Mouse (Mus musculus) intestine, postnatal 0 days (tissue): ENCODE measurements at regions not wholly inside any gene's neighbourhood (a gene's known extent, or its start where the extent isn't known, plus 50 kb on each side); places are given as distances from the start of the nearest gene placed in this dataset.
"Not testable (repeated sequence)": the region's sequence is repeated elsewhere in the genome, so short reads cannot be mapped to it uniquely, and the experiment has no call there.

Experiments used
- ATAC-seq: fragments of 200-750 bp; cut with Nextera tagmentation; 2 replicates; pipeline ENCODE4 v1.8.0; 2017; ENCODE audit warnings: mild to moderate bottlenecking, moderate TSS enrichment, moderate library complexity
- H3K27ac ChIP-seq: fragments of 300-500 bp; sonication (generic); 2 replicates; pipeline ENCODE4 v1.5.1; 2014; ENCODE audit warnings: mild to moderate bottlenecking, low read depth, low read length, moderate library complexity
- H3K27me3 ChIP-seq: fragments of 300-500 bp; sonication (generic); replicated peaks from 2 replicates; pipeline ENCODE4 v1.6.1; 2014; ENCODE audit warnings: low read length, mixed read lengths; ENCODE audit not compliant: control insufficient read depth, insufficient read depth
- H3K36me3 ChIP-seq: fragments of 300-500 bp; sonication (generic); 2 replicates; pipeline ENCODE4 v1.6.1; 2014; ENCODE audit warnings: mild to moderate bottlenecking, moderate library complexity; ENCODE audit not compliant: control insufficient read depth, insufficient read depth
- H3K4me1 ChIP-seq: fragments of 300-500 bp; sonication (generic); replicated peaks from 2 replicates; pipeline ENCODE4 v1.6.1; 2014; ENCODE audit warnings: antibody characterized with exemption, low read length, mixed read lengths; ENCODE audit not compliant: control insufficient read depth, insufficient read depth
- H3K4me2 ChIP-seq: fragments of 300-500 bp; sonication (generic); replicated peaks from 2 replicates; pipeline ENCODE4 v1.6.1; 2014; ENCODE audit warnings: low read depth, mild to moderate bottlenecking, moderate library complexity
- H3K4me3 ChIP-seq: fragments of 300-500 bp; sonication (generic); 2 replicates; pipeline ENCODE4 v1.5.1; 2014; ENCODE audit warnings: low read depth, low read length
- H3K9ac ChIP-seq: fragments of 300-500 bp; sonication (generic); 2 replicates; pipeline ENCODE4 v1.6.1; 2014; ENCODE audit warnings: mild to moderate bottlenecking, low read depth, low read length
- H3K9me3 ChIP-seq: fragments of 300-500 bp; sonication (generic); 2 replicates; pipeline ENCODE4 v1.6.1; 2016; ENCODE audit warnings: mixed run types; ENCODE audit not compliant: control insufficient read depth
- CTCF ChIP-seq: sonication (generic); IDR thresholded peaks from 2 replicates; pipeline ENCODE4 v1.5.1; 2016; ENCODE audit warnings: low read depth, mild to moderate bottlenecking, control low read depth, antibody characterized with exemption, moderate library complexity
- WGBS: fragments of 180-500 bp; shearing (Covaris S2); extraction: QIAGEN DNeasy Blood & Tissue Kit; methylation state at CpG from one replicate; pipeline ENCODE4 v1.1.7; 2014; 5-methylcytosine and 5-hydroxymethylcytosine counted together

DNA sequence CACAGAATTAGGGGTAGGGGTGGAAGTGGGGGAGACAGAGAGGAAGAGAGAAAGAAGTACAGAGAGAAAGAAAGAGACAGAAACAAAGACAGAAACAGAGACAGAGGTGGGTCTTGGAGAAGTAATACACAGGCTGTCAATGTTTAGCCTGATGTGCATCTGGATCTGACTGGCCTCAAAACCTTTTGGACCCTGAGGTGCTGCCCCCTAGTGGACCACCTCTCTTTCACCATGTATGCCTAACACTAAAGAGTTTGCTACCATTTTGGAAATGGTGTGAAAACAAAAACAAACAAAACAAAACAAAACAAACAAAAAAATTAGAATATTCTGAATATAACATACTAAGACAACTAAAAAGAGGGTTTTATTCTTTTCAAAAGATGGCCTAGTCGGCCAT lies 334.7 kb upstream of the Cypt12 start:
- Histone ChIP-seq H3K27me3 (no peaks in the 10 kb centered on the region), H3K36me3 (no peaks in the 10 kb centered on the region), H3K4me1 (no peaks in the 10 kb centered on the region), H3K9me3 (no peaks in the 10 kb centered on the region), H3K27ac (no peak overlapping the region), H3K4me2 (no peak overlapping the region), H3K9ac (no peak overlapping the region), H3K4me3 (no peak overlapping the region)
- no peak for ATAC-seq
- peak; percentile 38 for TF ChIP-seq CTCF
- 87% methylated on average over 1 of the region's 1 CpGs for WGBS

DNA sequence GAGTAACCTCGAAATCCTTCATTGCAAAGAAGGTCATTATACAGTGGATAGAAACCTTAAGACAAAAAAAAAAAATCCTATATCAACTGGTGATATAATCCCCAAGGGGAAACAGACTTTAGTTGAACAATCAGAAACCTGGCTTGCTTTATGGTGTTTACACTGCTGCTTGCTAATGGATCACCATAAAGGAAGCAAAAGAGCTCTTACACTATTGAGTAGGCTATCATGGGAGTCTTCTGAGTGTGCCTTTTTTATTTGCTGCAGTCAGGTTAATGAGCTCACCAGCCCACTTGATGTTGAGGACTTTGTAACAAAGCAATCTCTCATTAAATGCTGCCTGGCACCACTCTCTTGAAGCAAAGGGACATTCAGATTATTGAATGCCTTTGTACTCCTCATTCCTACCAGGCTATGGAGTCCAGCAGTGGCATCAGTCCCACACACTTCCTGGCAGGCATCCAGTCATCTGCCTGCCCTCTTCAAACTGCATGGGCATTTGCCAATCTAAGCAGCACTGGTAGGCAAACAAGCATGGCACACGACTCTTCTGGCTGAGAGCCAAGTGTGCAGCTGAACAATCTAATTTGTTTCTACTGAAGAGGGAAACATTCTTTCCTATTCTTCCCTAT lies 331.7 kb upstream of the Cypt12 start:
- Histone ChIP-seq H3K9me3 (no peaks in the 10 kb centered on the region), H3K36me3 (no peaks in the 10 kb centered on the region), H3K4me1 (no peaks in the 10 kb centered on the region), H3K27ac (no peak overlapping the region), H3K27me3 (no peaks in the 10 kb centered on the region), H3K9ac (no peak overlapping the region), H3K4me2 (no peak overlapping the region), H3K4me3 (no peak overlapping the region)
- ATAC-seq = 0 out of 2 replicates have a peak, but pooled peaks have one; percentile 19
- 35% methylated on average over 2 of the region's 2 CpGs for WGBS
- no peak for TF ChIP-seq CTCF

DNA sequence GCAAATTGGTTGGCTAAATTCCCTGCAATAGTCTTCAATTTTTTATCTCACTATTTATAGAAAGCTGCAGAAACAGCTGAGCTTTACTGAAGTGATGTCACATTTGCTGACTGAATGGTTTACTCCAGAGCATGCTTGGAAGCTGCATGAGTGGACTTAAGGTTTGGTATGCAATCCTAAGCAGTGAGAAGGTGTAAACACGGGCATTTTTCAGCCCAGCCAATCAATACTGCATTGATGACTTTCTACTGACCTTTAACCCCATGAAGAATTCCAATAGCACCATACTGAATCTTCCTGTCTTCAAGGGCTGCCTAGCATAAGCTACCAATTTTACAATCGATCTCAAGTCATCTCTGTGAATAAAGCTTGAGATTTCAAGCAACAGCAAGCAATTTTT lies 328.7 kb upstream of the Cypt12 start:
- TF ChIP-seq CTCF = no peak
- no peak overlapping the region for H3K4me3 ChIP-seq
- no peak for ATAC-seq
- H3K27me3 ChIP-seq = no peaks in the 10 kb centered on the region
- 21% methylated on average over 2 of the region's 2 CpGs for WGBS
- no peak overlapping the region for H3K27ac ChIP-seq
- H3K4me1 ChIP-seq = no peaks in the 10 kb centered on the region
- no peak overlapping the region for H3K4me2 ChIP-seq
- H3K9ac ChIP-seq = no peak overlapping the region
- no peaks in the 10 kb centered on the region for H3K9me3 ChIP-seq
- H3K36me3 ChIP-seq = no peaks in the 10 kb centered on the region

DNA sequence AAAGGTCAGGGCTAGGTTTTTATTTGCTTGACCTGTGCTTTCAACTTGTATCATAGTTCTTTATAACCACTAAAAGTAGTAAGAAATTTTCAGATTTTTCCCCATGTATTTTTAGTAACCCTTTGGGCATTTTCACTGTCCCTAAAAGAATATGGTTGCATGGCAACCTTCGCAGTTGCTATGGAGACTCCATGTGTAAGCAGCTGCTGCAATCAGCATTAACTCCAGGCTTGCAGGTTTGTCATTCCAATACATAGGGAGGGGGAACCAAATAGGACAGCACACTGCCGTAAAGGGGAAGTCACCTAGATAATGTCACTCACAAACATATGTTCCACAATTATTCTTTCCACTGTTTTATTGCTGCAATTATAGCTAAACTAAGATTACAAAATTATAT lies 328.3 kb upstream of the Cypt12 start:
- Histone ChIP-seq H3K4me3 (no peak overlapping the region), H3K27me3 (no peaks in the 10 kb centered on the region), H3K9me3 (no peaks in the 10 kb centered on the region), H3K36me3 (no peaks in the 10 kb centered on the region), H3K4me1 (no peaks in the 10 kb centered on the region), H3K27ac (no peak overlapping the region), H3K9ac (no peak overlapping the region), H3K4me2 (no peak overlapping the region)
- 39% methylated on average over 2 of the region's 2 CpGs for WGBS
- no peak for TF ChIP-seq CTCF
- no peak for ATAC-seq

DNA sequence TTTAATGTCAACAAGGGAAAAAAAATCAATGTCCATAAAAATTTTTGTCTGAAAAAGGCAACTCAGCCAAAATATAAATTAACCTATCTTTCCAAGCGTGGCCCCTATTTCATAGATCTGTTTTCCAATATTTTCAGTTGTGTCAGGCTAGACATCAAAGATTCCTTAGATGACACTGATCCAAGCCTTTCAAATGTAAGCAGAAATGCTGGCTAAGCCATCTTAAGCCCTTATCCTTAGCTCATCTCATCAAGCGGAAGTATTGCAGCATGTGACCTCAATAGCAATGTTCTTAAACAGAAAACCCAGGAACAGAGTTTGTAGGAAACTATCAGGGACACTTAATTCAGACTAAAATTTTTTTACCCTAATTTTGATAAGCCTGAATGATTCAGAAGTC lies 327.8 kb upstream of the Cypt12 start:
- no peak for TF ChIP-seq CTCF
- Histone ChIP-seq H3K27me3 (no peaks in the 10 kb centered on the region), H3K36me3 (no peaks in the 10 kb centered on the region), H3K9me3 (no peaks in the 10 kb centered on the region), H3K4me3 (no peak overlapping the region), H3K27ac (no peak overlapping the region), H3K9ac (no peak overlapping the region), H3K4me2 (no peak overlapping the region), H3K4me1 (no peaks in the 10 kb centered on the region)
- ATAC-seq = no peak
- 68% methylated on average over 2 of the region's 2 CpGs for WGBS

DNA sequence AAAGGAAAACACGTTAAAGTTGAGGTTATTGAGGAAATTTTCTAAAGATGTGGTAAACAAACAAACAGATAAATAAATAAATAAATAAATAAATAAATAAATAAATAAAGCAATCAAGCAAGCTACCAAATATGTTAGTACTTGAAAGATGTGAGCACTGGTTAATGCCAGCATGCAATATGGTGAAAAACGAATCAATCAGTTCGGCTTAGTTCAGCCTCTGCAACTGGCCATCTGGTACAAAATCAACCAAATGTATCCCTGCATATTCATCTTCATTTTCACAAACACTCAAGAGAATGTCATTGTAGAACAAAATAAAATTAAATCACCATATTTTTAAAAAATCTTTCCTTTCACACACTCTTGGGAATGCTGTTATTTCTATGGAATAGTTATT lies 315.7 kb upstream of the Cypt12 start:
- H3K4me3 ChIP-seq = no peak overlapping the region
- TF ChIP-seq CTCF = no peak
- no peak for ATAC-seq
- H3K4me2 ChIP-seq = no peak overlapping the region
- H3K27ac ChIP-seq = no peak overlapping the region
- 88% methylated on average over 3 of the region's 3 CpGs for WGBS
- H3K4me1 ChIP-seq = no peaks in the 10 kb centered on the region
- H3K27me3 ChIP-seq = no peaks in the 10 kb centered on the region
- no peaks in the 10 kb centered on the region for H3K9me3 ChIP-seq
- H3K36me3 ChIP-seq = no peaks in the 10 kb centered on the region
- H3K9ac ChIP-seq = no peak overlapping the region

DNA sequence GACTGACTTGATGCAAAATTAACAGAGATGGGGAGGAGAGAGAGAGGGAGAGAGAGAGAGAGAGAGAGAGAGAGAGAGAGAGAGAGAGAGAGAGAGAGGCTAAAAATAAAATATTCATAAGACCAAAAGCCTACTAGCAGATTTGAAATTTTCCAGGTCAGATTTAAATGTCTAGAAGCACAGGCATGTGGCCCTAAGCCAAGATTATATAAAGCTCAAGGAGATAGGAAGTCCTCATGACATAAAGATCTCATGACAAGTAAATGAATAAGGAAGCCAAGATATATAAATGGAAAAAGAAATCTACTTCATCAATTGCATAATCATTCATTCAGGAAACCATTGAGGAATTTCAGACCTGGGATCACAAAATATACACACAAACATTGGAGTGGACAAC lies 311.9 kb upstream of the Cypt12 start:
- Histone ChIP-seq H3K4me3 (no peak overlapping the region), H3K27me3 (no peaks in the 10 kb centered on the region), H3K27ac (no peak overlapping the region), H3K36me3 (no peaks in the 10 kb centered on the region), H3K9ac (no peak overlapping the region), H3K4me1 (no peaks in the 10 kb centered on the region), H3K4me2 (no peak overlapping the region), H3K9me3 (no peaks in the 10 kb centered on the region)
- no peak for TF ChIP-seq CTCF
- ATAC-seq = no peak

DNA sequence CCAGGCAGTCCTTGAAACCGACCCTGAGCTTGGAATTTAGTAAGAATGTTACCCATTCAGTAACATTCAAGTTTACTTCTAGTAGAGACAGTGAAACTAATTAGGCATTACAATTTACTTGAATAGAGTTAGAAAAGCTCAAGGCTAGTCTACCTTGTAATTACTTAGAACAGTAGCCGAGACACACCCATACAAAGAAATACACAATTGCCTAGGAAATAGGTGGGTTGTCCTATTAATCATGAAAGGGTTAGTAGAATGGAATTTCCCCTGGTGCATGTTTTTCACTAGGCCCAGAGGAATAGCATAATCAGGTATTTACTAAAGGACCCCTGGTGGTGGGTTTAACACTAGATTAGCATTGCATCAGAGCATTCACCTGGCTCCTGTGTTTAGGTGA lies 288.2 kb upstream of the Cypt12 start:
- H3K9ac ChIP-seq, H3K36me3 ChIP-seq, H3K27me3 ChIP-seq, H3K4me3 ChIP-seq, H3K9me3 ChIP-seq, H3K27ac ChIP-seq, H3K4me1 ChIP-seq, H3K4me2 ChIP-seq, ATAC-seq: not testable (repeated sequence)
- WGBS = 84% methylated on average over 2 of the region's 2 CpGs
